ENCODE assay signal across 8 mouse cellular contexts in the genomic region with DNA sequence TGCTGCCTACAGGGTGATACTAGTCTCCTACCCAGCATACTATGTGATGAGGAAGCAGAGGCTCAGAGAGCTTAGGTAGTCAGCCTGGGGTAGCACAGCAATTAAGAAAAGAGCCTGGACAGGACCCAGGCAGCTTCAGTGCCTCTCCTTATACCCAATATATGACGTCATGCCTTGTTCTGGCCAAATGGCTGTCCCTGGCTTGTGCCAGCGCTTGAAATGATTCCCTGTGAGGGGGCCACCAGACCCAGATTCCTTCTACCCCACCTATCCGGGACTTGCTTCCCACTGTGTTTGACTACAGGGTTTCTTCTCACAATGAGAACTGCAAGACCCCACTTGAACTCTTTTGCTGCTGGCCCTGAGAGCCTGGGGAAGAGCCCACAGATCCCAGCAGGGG. TPM values are rescaled to one million over a fixed set of nuclear protein-coding genes. Genes with fewer than 3 reads are reported as not detected.
DNase-seq lines count a peak whose midpoint lies in the region; ATAC-seq and TF ChIP-seq lines count a peak whose summit lies in the region.

No protein-coding gene starts in this region.

- no peak overlapping the region for H3K4me3 ChIP-seq in cortical plate, adult 2 months (ENCODE audit: insufficient read depth, low read length)
- no peak overlapping the region for H3K4me3 ChIP-seq in hindbrain, embryonic 13.5 days
- no peak overlapping the region for H3K4me3 ChIP-seq in neural tube, embryonic 15.5 days (replicated peaks)

- no peaks in the 10 kb centered on the region for H3K27me3 ChIP-seq in hindbrain, embryonic 13.5 days
- no peaks in the 10 kb centered on the region for H3K27me3 ChIP-seq in neural tube, embryonic 15.5 days (replicated peaks)

- peaks cover 3% of the 10 kb centered on the region; the same call in 1 of the 2 replicates for H3K4me1 ChIP-seq in cortical plate, adult 2 months (ENCODE audit: control insufficient read depth, insufficient read depth, low read length)
- peaks cover 20% of the 10 kb centered on the region for H3K4me1 ChIP-seq in hindbrain, embryonic 13.5 days (replicated peaks)
- peaks cover 18% of the 10 kb centered on the region for H3K4me1 ChIP-seq in neural tube, embryonic 15.5 days

- 2% methylated on average over 3 of the region's 3 CpGs for WGBS in hindbrain, embryonic 13.5 days
- 7% methylated on average over 3 of the region's 3 CpGs for WGBS in neural tube, embryonic 15.5 days

- H3K9ac ChIP-seq in hindbrain, embryonic 13.5 days, result no peak overlapping the region
- H3K9ac ChIP-seq in neural tube, embryonic 15.5 days (replicated peaks), result no peak overlapping the region

- H3K4me2 ChIP-seq in hindbrain, embryonic 13.5 days, result no peak overlapping the region
- no peak overlapping the region for H3K4me2 ChIP-seq in neural tube, embryonic 15.5 days

- H3K9me3 ChIP-seq in hindbrain, embryonic 13.5 days, result no peaks in the 10 kb centered on the region
- H3K9me3 ChIP-seq in neural tube, embryonic 15.5 days (replicated peaks), result no peaks in the 10 kb centered on the region

- peak; percentile 33 for ATAC-seq in hindbrain, embryonic 13.5 days (ENCODE audit: low FRiP score)
- peak; percentile 71 for ATAC-seq in neural tube, embryonic 15.5 days (ENCODE audit: low FRiP score)

- no peaks in the 10 kb centered on the region for H3K36me3 ChIP-seq in hindbrain, embryonic 13.5 days
- H3K36me3 ChIP-seq in neural tube, embryonic 15.5 days, result no peaks in the 10 kb centered on the region

- TF ChIP-seq POLR2A in cortical plate, adult 2 months (IDR thresholded peaks at IDR 0.05; ENCODE audit: extremely low read depth, insufficient read depth, low read length), result no peak

- H3K27ac ChIP-seq in cortical plate, adult 2 months (ENCODE audit: insufficient read depth, low read length), result 0 out of 2 replicates have a peak overlapping the region, but pooled peaks have one; percentile 35
- H3K27ac ChIP-seq in hindbrain, embryonic 13.5 days, result peak overlapping the region; percentile 85
- H3K27ac ChIP-seq in neural tube, embryonic 15.5 days (replicated peaks), result peak overlapping the region; percentile 56; the same call in 1 of the 2 replicates

- DNase-seq in layer of hippocampus, adult 9-11 months, result peak; percentile 14
- DNase-seq in layer of hippocampus, adult 11-12 months (ENCODE audit: low spot score), result no peak
- no peak for DNase-seq in cerebellum, adult 8-10 months
- DNase-seq in T-cell, adult 2 months (ENCODE audit: low spot score), result no peak
- DNase-seq in ovary, postnatal 14 days (ENCODE audit: low spot score), result no peak

- TF ChIP-seq CTCF in cortical plate, adult 2 months (IDR thresholded peaks at IDR 0.05; ENCODE audit: extremely low read depth, insufficient read depth, low read length), result no peak

RNA-seq across cellular contexts. Expression of gene Tgfbi, which starts 27.8 kb away (rescaled TPM):
- polyA plus RNA-seq in cortical plate, adult 2 months (2012; rRNA removed), result 3.7 and 3.8 TPM in 2 replicates
- polyA plus RNA-seq in hindbrain, embryonic 13.5 days (2015; fragmentation: Nextera tagmentation; extraction: Ambion mirVana), result 11.3 and 14.6 TPM in 2 replicates
- 7.7 and 26.4 TPM in 2 replicates for polyA plus RNA-seq in neural tube, embryonic 15.5 days (2015; fragmentation: Nextera tagmentation; extraction: Ambion mirVana)

RNA-seq across cellular contexts. Expression of gene Lect2, which starts 33.2 kb away (rescaled TPM):
- polyA plus RNA-seq in cortical plate, adult 2 months (2012; rRNA removed), result not detected in 2 replicates
- not detected in 2 replicates for polyA plus RNA-seq in hindbrain, embryonic 13.5 days (2015; fragmentation: Nextera tagmentation; extraction: Ambion mirVana)
- polyA plus RNA-seq in neural tube, embryonic 15.5 days (2015; fragmentation: Nextera tagmentation; extraction: Ambion mirVana), result 0.37 TPM in 1 of 2 replicates, not detected in the other

RNA-seq across cellular contexts. Expression of gene Fbxl21, which starts 59.2 kb away (rescaled TPM):
- 5.5 and 6.1 TPM in 2 replicates for polyA plus RNA-seq in cortical plate, adult 2 months (2012; rRNA removed)
- polyA plus RNA-seq in hindbrain, embryonic 13.5 days (2015; fragmentation: Nextera tagmentation; extraction: Ambion mirVana), result 2.8 and 3.5 TPM in 2 replicates
- polyA plus RNA-seq in neural tube, embryonic 15.5 days (2015; fragmentation: Nextera tagmentation; extraction: Ambion mirVana), result 3.0 and 4.4 TPM in 2 replicates

Comparison
In these comparisons a context has a peak if more than half of its experiments do, and no peak if none do; other contexts are left out.
1. H3K27ac ChIP-seq: peak in every context shown above with its lines; median percentile 85 in hindbrain, embryonic 13.5 days; 56 in neural tube, embryonic 15.5 days; 35 in cortical plate, adult 2 months.